Mouse (Mus musculus) mature B cell (primary cell): ENCODE results near the gene Arid5a.

Experiments
- in situ Hi-C: fragments of 300-500 bp; cut with MboI; formaldehyde crosslinking; loops from 2 replicates; pipeline ENCODE4 v1.14.3; 2019

Arid5a gene

GRCm38 (mm10) chr1:36323746-36324448, 16.4 kb downstream of the Arid5a start:
- in situ Hi-C loops = no loop called here

- in situ Hi-C loops = no loop called here
Observed at GRCm38 (mm10) chr1:36325900-36326321, 18.4 kb downstream of the Arid5a start.

- in situ Hi-C loops = no loop called here
Observed at GRCm38 (mm10) chr1:36326815-36327214, 19.3 kb downstream of the Arid5a start.

- in situ Hi-C loops = no loop called here
Observed at GRCm38 (mm10) chr1:36331743-36332142, 24.2 kb downstream of the Arid5a start.

- in situ Hi-C loops = no loop called here
Observed at GRCm38 (mm10) chr1:36332955-36333887, 25.7 kb downstream of the Arid5a start.

- in situ Hi-C loops = no loop called here
Observed at GRCm38 (mm10) chr1:36342547-36342946, 35.0 kb downstream of the Arid5a start.

GRCm38 (mm10) chr1:36352351-36352750, 44.8 kb downstream of the Arid5a start:
- in situ Hi-C loops = no loop called here

- in situ Hi-C loops = no loop called here
Observed at GRCm38 (mm10) chr1:36356955-36357695, 49.6 kb downstream of the Arid5a start.

- in situ Hi-C loops = no loop called here
Observed at GRCm38 (mm10) chr1:36367698-36368097, 60.2 kb downstream of the Arid5a start.

- in situ Hi-C loops = no loop called here
Observed at GRCm38 (mm10) chr1:36368112-36368968, 60.8 kb downstream of the Arid5a start.

- in situ Hi-C loops = no loop called here
Observed at GRCm38 (mm10) chr1:36368969-36369645, 61.6 kb downstream of the Arid5a start, which contains the start of gene Kansl3. Gene Kansl3, minus strand, starts transcription at chr1:36369181.

GRCm38 (mm10) chr1:36370918-36371317, 63.4 kb downstream of the Arid5a start:
- in situ Hi-C loops = no loop called here

- in situ Hi-C loops = no loop called here
Observed at GRCm38 (mm10) chr1:36371934-36372845, 64.7 kb downstream of the Arid5a start, which contains the start of gene Fer1l5. Gene Fer1l5, plus strand, starts transcription at chr1:36372291.
